Mouse (Mus musculus): ENCODE data around the gene Camsap1. TPM values are rescaled to one million over a fixed set of nuclear protein-coding genes. Genes with fewer than 3 reads are reported as not detected.

Gene Camsap1
- total and polyA plus RNA-seq, 3 experiments, result 6.2 to 22.1 (median 17.2) TPM

- H3K27me3 ChIP-seq (replicated peaks), result peaks cover 94% of the 10 kb centered on the region
- H3K79me2 ChIP-seq (replicated peaks; ENCODE audit: control insufficient read depth, extremely low read depth, insufficient read depth, poor library complexity, severe bottlenecking), result no peaks in the 10 kb centered on the region
- H3K4me3 ChIP-seq (replicated peaks in 1 of 3; ENCODE audit: low read depth in 2 of 3, low read length in 2 of 3, poor library complexity in 1 of 3), result no peak overlapping the region
- no peak overlapping the region for H3K27ac ChIP-seq (ENCODE audit: insufficient read depth, low read depth)
- dilution Hi-C loops (cut with MboI; ENCODE audit: extremely low pct_ligation_motif_present, extremely low pct_unique_long_range_greater_than_20kb, low sequenced_read_pairs) (no loop called here), in situ Hi-C loops (cut with MboI; ENCODE audit: low pct_ligation_motif_present, low pct_unique_long_range_greater_than_20kb, low sequenced_read_pairs) (no loop called here)
- no peak for DNase-seq (ENCODE audit: extremely low read depth)
- no peak overlapping the region for H3K9ac ChIP-seq (ENCODE audit: insufficient read depth, low read depth)
- no peak overlapping the region for H3K4me2 ChIP-seq (ENCODE audit: insufficient read depth, low read depth, poor library complexity, severe bottlenecking)
- H3K4me1 ChIP-seq (ENCODE audit: control insufficient read depth in 1 of 2, insufficient read depth in 2 of 2), result no peaks in the 10 kb centered on the region
- no peaks in the 10 kb centered on the region for H3K36me3 ChIP-seq (replicated peaks in 1 of 2; ENCODE audit: control insufficient read depth in 1 of 2, insufficient read depth in 1 of 2, low read length in 1 of 2)
- no peaks in the 10 kb centered on the region for H3K9me3 ChIP-seq (replicated peaks; ENCODE audit: low read length)
- TF ChIP-seq JUN (IDR thresholded peaks at IDR 0.05; ENCODE audit: insufficient read depth, low read depth, low read length) (no peak), NRF1 (IDR thresholded peaks at IDR 0.05; ENCODE audit: low read depth, low read length) (no peak), EP300 (IDR thresholded peaks at IDR 0.05; ENCODE audit: low read length) (no peak), HCFC1 (IDR thresholded peaks at IDR 0.05; ENCODE audit: low read depth, low read length) (no peak), NELFE (IDR thresholded peaks at IDR 0.05; ENCODE audit: low read depth, low read length) (no peak), CHD1 (IDR thresholded peaks at IDR 0.05; ENCODE audit: low read depth, low read length) (no peak), MAZ (IDR thresholded peaks at IDR 0.05; ENCODE audit: low read depth, low read length) (no peak), POLR2A (IDR thresholded peaks at IDR 0.05; ENCODE audit: low read depth, low read length) (no peak), ELF1 (IDR thresholded peaks at IDR 0.05; ENCODE audit: low read depth, low read length) (no peak), SIN3A (IDR thresholded peaks at IDR 0.05; ENCODE audit: low read length) (no peak), GABPA (IDR thresholded peaks at IDR 0.05; ENCODE audit: insufficient replicate concordance, low read depth, low read length) (no peak), BHLHE40 (IDR thresholded peaks at IDR 0.05; ENCODE audit: low read depth, low read length) (no peak), USF1 (IDR thresholded peaks at IDR 0.05; ENCODE audit: low read depth, low read length) (no peak), SMC3 (IDR thresholded peaks at IDR 0.05; ENCODE audit: low read depth, low read length) (no peak), RCOR1 (conservative IDR thresholded peaks at IDR 0.05; ENCODE audit: low read depth, low read length) (no peak), MYC (IDR thresholded peaks at IDR 0.05; ENCODE audit: low read depth, low read length) (no peak), UBTF (IDR thresholded peaks at IDR 0.05; ENCODE audit: low read depth, low read length) (no peak), KAT2A (IDR thresholded peaks at IDR 0.05; ENCODE audit: insufficient replicate concordance, low read length) (no peak)
These were observed 98.3 kb downstream of the Camsap1 start for GRCm38 (mm10) chr2:25884756-25885155.

GRCm38 (mm10) chr2:25882276-25882675, 100.8 kb downstream of the Camsap1 start:
- H3K27me3 ChIP-seq (replicated peaks), result peaks cover 93% of the 10 kb centered on the region
- DNase-seq (ENCODE audit: extremely low read depth), result no peak
- H3K4me2 ChIP-seq (ENCODE audit: insufficient read depth, low read depth, poor library complexity, severe bottlenecking), result no peak overlapping the region
- TF ChIP-seq UBTF (IDR thresholded peaks at IDR 0.05; ENCODE audit: low read depth, low read length) (no peak), ZNF384 (IDR thresholded peaks at IDR 0.05; ENCODE audit: low read depth, low read length) (no peak), BHLHE40 (IDR thresholded peaks at IDR 0.05; ENCODE audit: low read depth, low read length) (no peak), MAX (IDR thresholded peaks at IDR 0.05; ENCODE audit: low read length) (no peak), POLR2A (IDR thresholded peaks at IDR 0.05; ENCODE audit: low read depth, low read length) (no peak), TCF12 (IDR thresholded peaks at IDR 0.05; ENCODE audit: low read depth, low read length) (no peak)
- no peak overlapping the region for H3K9ac ChIP-seq (ENCODE audit: insufficient read depth, low read depth)
- no peaks in the 10 kb centered on the region for H3K36me3 ChIP-seq (replicated peaks in 1 of 2; ENCODE audit: control insufficient read depth in 1 of 2, insufficient read depth in 1 of 2, low read length in 1 of 2)
- H3K27ac ChIP-seq (ENCODE audit: insufficient read depth, low read depth), result no peak overlapping the region
- no peaks in the 10 kb centered on the region for H3K79me2 ChIP-seq (replicated peaks; ENCODE audit: control insufficient read depth, extremely low read depth, insufficient read depth, poor library complexity, severe bottlenecking)
- in situ Hi-C loops (cut with MboI; ENCODE audit: low pct_ligation_motif_present, low pct_unique_long_range_greater_than_20kb, low sequenced_read_pairs), result no loop called here
- H3K9me3 ChIP-seq (replicated peaks; ENCODE audit: low read length), result no peaks in the 10 kb centered on the region
- no peaks in the 10 kb centered on the region for H3K4me1 ChIP-seq (ENCODE audit: control insufficient read depth in 1 of 2, insufficient read depth in 2 of 2)
- H3K4me3 ChIP-seq (replicated peaks in 1 of 3; ENCODE audit: low read depth in 2 of 3, low read length in 2 of 3, poor library complexity in 1 of 3), result no peak overlapping the region
- dilution Hi-C loops (cut with MboI; ENCODE audit: extremely low pct_ligation_motif_present, extremely low pct_unique_long_range_greater_than_20kb, low sequenced_read_pairs), result no loop called here

Data from CH12.LX (cell line).